Mouse (Mus musculus) stomach, embryonic 14.5 days (tissue): ENCODE data around the gene Eya2. TPM values are rescaled to one million over a fixed set of nuclear protein-coding genes. Genes with fewer than 3 reads are reported as not detected.

ENCODE experiments used
- ATAC-seq: fragments of 200-750 bp; cut with Nextera tagmentation; 2 replicates; pipeline ENCODE4 v1.8.0; 2017; ENCODE audit warnings: low read depth, moderate TSS enrichment; ENCODE audit not compliant: insufficient number of reproducible peaks, insufficient read depth, low FRiP score
- H3K27ac ChIP-seq: fragments of 300-500 bp; sonication (generic); 2 replicates; pipeline ENCODE4 v1.5.1; 2014; ENCODE audit warnings: mild to moderate bottlenecking, low read length, moderate library complexity, mixed read lengths
- H3K27me3 ChIP-seq: fragments of 300-500 bp; sonication (generic); 2 replicates; pipeline ENCODE4 v1.6.1; 2014; ENCODE audit warnings: low read length, control low read depth, mixed read lengths; ENCODE audit not compliant: control insufficient read depth, insufficient read depth
- H3K36me3 ChIP-seq: fragments of 300-500 bp; sonication (generic); 2 replicates; pipeline ENCODE4 v1.6.1; 2014; ENCODE audit warnings: mild to moderate bottlenecking, control low read depth, low read length, moderate library complexity, mixed read lengths; ENCODE audit not compliant: control insufficient read depth, insufficient read depth
- H3K4me1 ChIP-seq: fragments of 300-500 bp; sonication (generic); 2 replicates; pipeline ENCODE4 v1.6.1; 2014; ENCODE audit warnings: low read length, control low read depth, mixed read lengths; ENCODE audit not compliant: control insufficient read depth, insufficient read depth
- H3K4me2 ChIP-seq: fragments of 300-500 bp; sonication (generic); replicated peaks from 2 replicates; pipeline ENCODE4 v1.6.1; 2014; ENCODE audit warnings: low read depth, low read length, control low read depth
- H3K4me3 ChIP-seq: fragments of 300-500 bp; sonication (generic); 2 replicates; pipeline ENCODE4 v1.5.1; 2014; ENCODE audit warnings: low read depth, low read length, control low read depth
- H3K9ac ChIP-seq: fragments of 300-500 bp; sonication (generic); replicated peaks from 2 replicates; pipeline ENCODE4 v1.6.1; 2014; ENCODE audit warnings: low read depth, mild to moderate bottlenecking, control low read depth, low read length, moderate library complexity, mixed read lengths
- H3K9me3 ChIP-seq: fragments of 300-500 bp; sonication (generic); 2 replicates; pipeline ENCODE4 v1.6.1; 2016; ENCODE audit warnings: low read depth, low read length, control low read depth; ENCODE audit not compliant: control insufficient read depth
- WGBS: fragments of 180-500 bp; shearing (Covaris S2); extraction: QIAGEN DNeasy Blood & Tissue Kit; methylation state at CpG from one replicate; pipeline ENCODE4 v1.1.7; 2014; 5-methylcytosine and 5-hydroxymethylcytosine counted together
- polyA plus RNA-seq: library from polyadenylated mRNA; unstranded; fragments of >200 nt; fragmentation: Nextera tagmentation; extraction: Ambion mirVana; gene quantifications from 2 replicates; pipeline ENCODE4 v1.2.1, GENCODE M21; 2014

The Eya2 gene
- polyA plus RNA-seq, 1 experiment from 2014 or later: 15.4 TPM

- no peaks in the 10 kb centered on the region for H3K4me1 ChIP-seq
- no peak overlapping the region for H3K9ac ChIP-seq
- H3K4me3 ChIP-seq: no peak overlapping the region
- 96% methylated on average over 12 of the region's 12 CpGs for WGBS
- no peaks in the 10 kb centered on the region for H3K27me3 ChIP-seq
- H3K4me2 ChIP-seq: no peak overlapping the region
- no peak for ATAC-seq
- peaks cover 75% of the 10 kb centered on the region for H3K36me3 ChIP-seq
- H3K27ac ChIP-seq: no peak overlapping the region
- H3K9me3 ChIP-seq: no peaks in the 10 kb centered on the region
Measured at GRCm38 (mm10) chr2:165808179-165808975, 213.5 kb downstream of the Eya2 start.

- Histone ChIP-seq H3K27ac (no peak overlapping the region), H3K4me2 (no peak overlapping the region), H3K9me3 (no peaks in the 10 kb centered on the region), H3K36me3 (peaks cover 82% of the 10 kb centered on the region), H3K9ac (no peak overlapping the region), H3K4me1 (no peaks in the 10 kb centered on the region), H3K27me3 (no peaks in the 10 kb centered on the region), H3K4me3 (no peak overlapping the region)
- no peak for ATAC-seq
- 92% methylated on average over 5 of the region's 5 CpGs for WGBS
Measured at GRCm38 (mm10) chr2:165809091-165809490, 214.3 kb downstream of the Eya2 start.

- WGBS: 91% methylated on average over 5 of the region's 5 CpGs
- no peaks in the 10 kb centered on the region for H3K4me1 ChIP-seq
- no peak for ATAC-seq
- no peaks in the 10 kb centered on the region for H3K27me3 ChIP-seq
- H3K9ac ChIP-seq: no peak overlapping the region
- no peaks in the 10 kb centered on the region for H3K9me3 ChIP-seq
- no peak overlapping the region for H3K4me2 ChIP-seq
- H3K27ac ChIP-seq: no peak overlapping the region
- H3K4me3 ChIP-seq: no peak overlapping the region
- peaks cover 82% of the 10 kb centered on the region for H3K36me3 ChIP-seq
Measured at GRCm38 (mm10) chr2:165809901-165810477, 215.2 kb downstream of the Eya2 start.

- H3K36me3 ChIP-seq: peaks cover 75% of the 10 kb centered on the region
- H3K9ac ChIP-seq: no peak overlapping the region
- 65% methylated on average over 5 of the region's 5 CpGs for WGBS
- no peaks in the 10 kb centered on the region for H3K27me3 ChIP-seq
- no peak for ATAC-seq
- H3K9me3 ChIP-seq: no peaks in the 10 kb centered on the region
- H3K4me3 ChIP-seq: no peak overlapping the region
- H3K4me2 ChIP-seq: no peak overlapping the region
- H3K4me1 ChIP-seq: no peaks in the 10 kb centered on the region
- H3K27ac ChIP-seq: no peak overlapping the region
Measured at GRCm38 (mm10) chr2:165811536-165811935, 216.7 kb downstream of the Eya2 start.

GRCm38 (mm10) chr2:165812889-165813288, 218.1 kb downstream of the Eya2 start:
- no peak overlapping the region for H3K4me3 ChIP-seq
- no peak overlapping the region for H3K27ac ChIP-seq
- H3K4me2 ChIP-seq: no peak overlapping the region
- WGBS: 78% methylated on average over 8 of the region's 8 CpGs
- ATAC-seq: no peak
- peaks cover 73% of the 10 kb centered on the region for H3K36me3 ChIP-seq
- no peaks in the 10 kb centered on the region for H3K4me1 ChIP-seq
- no peaks in the 10 kb centered on the region for H3K9me3 ChIP-seq
- H3K27me3 ChIP-seq: no peaks in the 10 kb centered on the region
- H3K9ac ChIP-seq: no peak overlapping the region

- peaks cover 65% of the 10 kb centered on the region for H3K36me3 ChIP-seq
- no peaks in the 10 kb centered on the region for H3K9me3 ChIP-seq
- H3K4me2 ChIP-seq: no peak overlapping the region
- no peak overlapping the region for H3K9ac ChIP-seq
- no peak overlapping the region for H3K4me3 ChIP-seq
- H3K27me3 ChIP-seq: no peaks in the 10 kb centered on the region
- no peak for ATAC-seq
- no peak overlapping the region for H3K27ac ChIP-seq
- H3K4me1 ChIP-seq: no peaks in the 10 kb centered on the region
- WGBS: 86% methylated on average over 26 of the region's 28 CpGs
Measured at GRCm38 (mm10) chr2:165815103-165815880, 220.5 kb downstream of the Eya2 start.

GRCm38 (mm10) chr2:165817437-165817836, 222.6 kb downstream of the Eya2 start:
- H3K27me3 ChIP-seq: no peaks in the 10 kb centered on the region
- no peak overlapping the region for H3K9ac ChIP-seq
- no peak overlapping the region for H3K4me2 ChIP-seq
- H3K27ac ChIP-seq: no peak overlapping the region
- no peak overlapping the region for H3K4me3 ChIP-seq
- ATAC-seq: no peak
- H3K9me3 ChIP-seq: no peaks in the 10 kb centered on the region
- H3K4me1 ChIP-seq: no peaks in the 10 kb centered on the region
- peaks cover 57% of the 10 kb centered on the region for H3K36me3 ChIP-seq
- 94% methylated on average over 10 of the region's 10 CpGs for WGBS

- Histone ChIP-seq H3K27ac (no peak overlapping the region), H3K9me3 (no peaks in the 10 kb centered on the region), H3K27me3 (no peaks in the 10 kb centered on the region), H3K4me2 (no peak overlapping the region), H3K4me3 (no peak overlapping the region), H3K4me1 (no peaks in the 10 kb centered on the region), H3K36me3 (peaks cover 61% of the 10 kb centered on the region), H3K9ac (no peak overlapping the region)
- ATAC-seq: no peak
- WGBS: 89% methylated on average over 6 of the region's 6 CpGs
Measured at GRCm38 (mm10) chr2:165818570-165818969, 223.7 kb downstream of the Eya2 start.
